Mouse (Mus musculus) urinary bladder, postnatal 25 days (tissue): ENCODE data around the gene Secisbp2l.

ENCODE experiments used
- DNase-seq: peaks from one replicate; pipeline ENCODE4 v3.0.0; 2022; ENCODE audit warnings: low spot score

The Secisbp2l gene

GRCm38 (mm10) chr2:125704907-125705631, 77.6 kb downstream of the Secisbp2l start:
- no peak for DNase-seq

DNA sequence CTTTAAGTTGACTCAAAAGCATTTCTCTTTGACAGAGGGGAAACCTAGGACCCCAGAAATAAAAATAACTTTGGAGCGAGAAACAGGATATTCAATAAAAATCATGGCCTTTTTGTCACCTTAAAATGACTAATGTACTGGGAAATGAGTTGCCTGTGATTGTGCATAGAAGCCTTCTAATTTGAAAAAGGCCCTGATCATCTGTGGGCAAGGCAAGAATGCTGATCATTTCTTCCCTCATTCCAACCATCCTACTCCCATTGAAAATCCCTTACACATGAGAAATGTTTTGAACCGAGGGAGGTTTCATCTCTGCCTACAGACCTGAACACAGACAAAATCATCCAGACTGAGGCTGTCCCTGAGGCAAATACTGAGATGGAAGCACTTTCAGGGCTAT, 79.8 kb downstream of the Secisbp2l start:
- DNase-seq = no peak

DNA sequence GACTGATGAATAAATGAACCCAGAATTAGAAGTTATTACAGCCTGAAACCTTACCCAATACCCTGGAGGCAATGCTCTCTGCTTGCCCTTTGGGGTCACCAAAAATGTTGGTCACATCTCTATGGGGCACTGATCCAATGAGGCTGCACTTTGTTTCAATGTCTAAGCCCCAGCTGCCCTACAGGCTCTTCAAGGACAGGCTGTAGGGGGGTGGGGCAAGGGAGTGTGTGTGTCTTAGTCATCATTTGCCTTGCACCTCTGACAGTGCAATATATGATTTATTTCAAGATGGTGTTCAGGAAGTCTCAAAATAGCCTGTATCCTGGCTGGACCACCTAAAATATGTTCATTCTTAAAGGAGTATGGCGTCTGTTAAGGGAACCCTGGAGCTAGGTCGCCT, 81.1 kb downstream of the Secisbp2l start:
- DNase-seq = no peak

DNA sequence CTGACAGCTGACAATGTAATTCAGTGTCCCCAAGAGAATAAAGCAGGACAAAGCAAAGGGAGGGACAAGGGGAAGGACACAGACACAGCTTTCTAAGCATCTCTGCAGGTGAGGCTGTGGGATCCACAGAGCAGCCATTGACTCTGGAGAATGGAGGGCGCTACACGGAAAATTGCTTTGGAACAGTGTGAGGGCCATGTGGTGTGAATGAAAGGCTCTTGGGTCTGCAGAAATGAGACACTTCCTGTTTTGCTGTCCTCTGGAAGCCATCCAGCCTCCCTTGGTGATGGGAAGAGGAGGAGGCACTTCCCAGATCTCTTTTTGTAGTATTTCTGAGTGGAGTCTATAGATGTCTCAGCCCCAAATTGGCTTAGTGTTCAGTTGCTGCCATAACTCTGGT, 86.5 kb downstream of the Secisbp2l start:
- no peak for DNase-seq

GRCm38 (mm10) chr2:125694798-125695197, 87.9 kb downstream of the Secisbp2l start:
- no peak for DNase-seq

- no peak for DNase-seq
Observed at GRCm38 (mm10) chr2:125692010-125692409, 90.7 kb downstream of the Secisbp2l start.
